ENCODE assay signal across 14 mouse cellular contexts in the genomic region with DNA sequence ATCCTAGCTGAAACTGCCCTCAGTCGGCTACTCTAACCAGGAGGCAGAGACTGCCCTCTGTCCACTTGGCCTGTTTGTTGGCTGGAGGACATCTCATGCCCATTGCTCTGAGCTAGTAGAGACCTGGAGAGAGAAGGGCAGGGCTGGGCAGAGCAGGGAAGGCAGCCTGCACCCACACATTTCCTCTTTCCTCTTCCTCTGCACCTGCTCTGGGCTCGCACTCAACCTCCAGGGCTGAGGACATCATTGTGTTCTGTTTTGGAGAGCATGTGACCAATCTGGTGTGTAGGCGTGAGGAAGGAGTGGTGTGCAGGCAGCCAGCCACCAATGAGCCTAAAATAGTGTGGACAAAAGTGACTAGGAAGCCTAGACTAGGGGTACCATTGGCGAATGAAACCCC. TPM values are rescaled to one million over a fixed set of nuclear protein-coding genes. Genes with fewer than 3 reads are reported as not detected.
A peak's percentile ranks its signal among the peaks of the same experiment; 100 is the strongest.
DNase-seq lines count a peak whose midpoint lies in the region; ATAC-seq lines count a peak whose summit lies in the region.
"Had no signal": no experiment of that assay in that cellular context is flagged by ENCODE, and none has a peak within 500 bp of the region (broad histone marks: within the 10 kb centered on the region; RNA-seq: fewer than 3 reads in every experiment).

No protein-coding gene starts in this region.

- intact Hi-C loops in heart, postnatal 36 days (cut with DNase I) = no loop called here

- ATAC-seq in forebrain, embryonic 13.5 days = no peak
- no peak for ATAC-seq in forebrain, embryonic 16.5 days

- H3K9me3 ChIP-seq in megakaryocyte, embryonic 14.5 days = 0 out of 2 replicates have a peak, but pooled peaks cover 5% of the 10 kb centered on the region
- H3K9me3 ChIP-seq in midbrain, embryonic 10.5 days (replicated peaks) = no peaks in the 10 kb centered on the region
- H3K9me3 ChIP-seq in forebrain, embryonic 13.5 days (replicated peaks) = no peaks in the 10 kb centered on the region
- no peaks in the 10 kb centered on the region for H3K9me3 ChIP-seq in forebrain, embryonic 16.5 days (ENCODE audit: control insufficient read depth, low read length)
- H3K9me3 ChIP-seq: forebrain, embryonic 10.5 days; limb, embryonic 12.5 days; neural tube, embryonic 12.5 days had no signal

- H3K4me3 ChIP-seq in megakaryocyte, embryonic 14.5 days (replicated peaks) = peak overlapping the region; percentile 33
- H3K4me3 ChIP-seq in midbrain, embryonic 10.5 days = no peak overlapping the region
- H3K4me3 ChIP-seq in forebrain, embryonic 13.5 days = no peak overlapping the region
- H3K4me3 ChIP-seq in forebrain, embryonic 16.5 days (replicated peaks; ENCODE audit: low read length) = no peak overlapping the region
- H3K4me3 ChIP-seq: forebrain, embryonic 10.5 days; heart, adult 2 months; limb, embryonic 12.5 days; neural tube, embryonic 12.5 days had no signal

- H3K9ac ChIP-seq in forebrain, embryonic 13.5 days = no peak overlapping the region
- no peak overlapping the region for H3K9ac ChIP-seq in forebrain, embryonic 16.5 days (replicated peaks; ENCODE audit: low read depth, low read length)
- H3K9ac ChIP-seq: limb, embryonic 12.5 days; neural tube, embryonic 12.5 days had no signal

- H3K36me3 ChIP-seq in megakaryocyte, embryonic 14.5 days (replicated peaks; ENCODE audit: low read length) = no peaks in the 10 kb centered on the region
- H3K36me3 ChIP-seq in midbrain, embryonic 10.5 days = no peaks in the 10 kb centered on the region
- H3K36me3 ChIP-seq in forebrain, embryonic 13.5 days (ENCODE audit: poor library complexity, severe bottlenecking) = no peaks in the 10 kb centered on the region
- H3K36me3 ChIP-seq in forebrain, embryonic 16.5 days (ENCODE audit: control insufficient read depth, insufficient read depth) = no peaks in the 10 kb centered on the region
- H3K36me3 ChIP-seq: forebrain, embryonic 10.5 days; limb, embryonic 12.5 days; neural tube, embryonic 12.5 days had no signal

- WGBS in midbrain, embryonic 10.5 days = 89% methylated on average over 4 of the region's 4 CpGs
- WGBS in forebrain, embryonic 13.5 days = 89% methylated on average over 4 of the region's 4 CpGs
- 87% methylated on average over 4 of the region's 4 CpGs for WGBS in forebrain, embryonic 16.5 days

- H3K27me3 ChIP-seq in megakaryocyte, embryonic 14.5 days (replicated peaks) = peaks cover 6% of the 10 kb centered on the region
- H3K27me3 ChIP-seq in midbrain, embryonic 10.5 days (ENCODE audit: low read depth, poor library complexity, severe bottlenecking) = no peaks in the 10 kb centered on the region
- H3K27me3 ChIP-seq in forebrain, embryonic 13.5 days = no peaks in the 10 kb centered on the region
- H3K27me3 ChIP-seq in forebrain, embryonic 16.5 days (replicated peaks; ENCODE audit: control insufficient read depth, insufficient read depth, low read length) = no peaks in the 10 kb centered on the region
- H3K27me3 ChIP-seq: limb, embryonic 12.5 days; neural tube, embryonic 12.5 days had no signal

- peak; percentile 91 for DNase-seq in heart, adult 11 months
- DNase-seq in heart, postnatal 36 days = no peak
- peak; percentile 37 for DNase-seq in T-cell, adult 2 months (ENCODE audit: low spot score)
- peak; percentile 36 for DNase-seq in thymus, postnatal 0 days (ENCODE audit: low spot score)
- no peak for DNase-seq in midbrain, embryonic 10.5 days (ENCODE audit: low spot score)

- H3K4me2 ChIP-seq in forebrain, embryonic 13.5 days = no peak overlapping the region
- H3K4me2 ChIP-seq in forebrain, embryonic 16.5 days (ENCODE audit: low read length) = no peak overlapping the region
- H3K4me2 ChIP-seq: limb, embryonic 12.5 days; neural tube, embryonic 12.5 days had no signal

- peaks cover 5% of the 10 kb centered on the region for H3K4me1 ChIP-seq in megakaryocyte, embryonic 14.5 days
- H3K4me1 ChIP-seq in midbrain, embryonic 10.5 days = no peaks in the 10 kb centered on the region
- H3K4me1 ChIP-seq in forebrain, embryonic 13.5 days = no peaks in the 10 kb centered on the region
- H3K4me1 ChIP-seq in forebrain, embryonic 16.5 days (replicated peaks; ENCODE audit: control insufficient read depth, insufficient read depth, low read length) = no peaks in the 10 kb centered on the region
- H3K4me1 ChIP-seq: forebrain, embryonic 10.5 days; limb, embryonic 12.5 days; neural tube, embryonic 12.5 days had no signal

- no peak overlapping the region for H3K27ac ChIP-seq in midbrain, embryonic 10.5 days (replicated peaks)
- H3K27ac ChIP-seq in forebrain, embryonic 13.5 days = no peak overlapping the region
- H3K27ac ChIP-seq in forebrain, embryonic 16.5 days (ENCODE audit: low read length) = no peak overlapping the region
- H3K27ac ChIP-seq: forebrain, embryonic 10.5 days; heart, adult 2 months; limb, embryonic 12.5 days; neural tube, embryonic 12.5 days had no signal

RNA-seq across cellular contexts. Expression of a gene that starts 1.2 kb away (rescaled TPM):
- total RNA-seq in heart, postnatal 36 days (2021) = 1 to 10 TPM in 1 of 2 experiments, under 1 TPM in 1; 0.72 to 1.3 TPM
- polyA plus RNA-seq in megakaryocyte, embryonic 14.5 days (2012; ENCODE audit: insufficient read depth, low replicate concordance) = not detected in 2 replicates
- polyA plus RNA-seq in thymus, postnatal 0 days (2015; fragmentation: Nextera tagmentation; extraction: Ambion mirVana) = not detected in 2 replicates
- polyA plus RNA-seq in midbrain, embryonic 10.5 days (2016; fragmentation: Nextera tagmentation; extraction: Ambion mirVana) = not detected in 2 replicates
- not detected in 2 replicates for polyA plus RNA-seq in forebrain, embryonic 13.5 days (2015; fragmentation: Nextera tagmentation; extraction: Ambion mirVana)
- not detected in 2 replicates for polyA plus RNA-seq in forebrain, embryonic 16.5 days (2015; fragmentation: Nextera tagmentation; extraction: Ambion mirVana)
- total RNA-seq: layer of hippocampus, adult 8-10 months had no signal
- polyA plus RNA-seq: forebrain, embryonic 10.5 days; limb, embryonic 12.5 days; neural tube, embryonic 12.5 days had no signal

RNA-seq across cellular contexts. Expression of a gene that starts 23.0 kb away (rescaled TPM):
- total RNA-seq in heart, postnatal 36 days (2021) = not detected
- not detected in 2 replicates for polyA plus RNA-seq in megakaryocyte, embryonic 14.5 days (2012; ENCODE audit: insufficient read depth, low replicate concordance)
- 0.33 and 0.55 TPM in 2 replicates for polyA plus RNA-seq in thymus, postnatal 0 days (2015; fragmentation: Nextera tagmentation; extraction: Ambion mirVana)
- not detected in 2 replicates for polyA plus RNA-seq in midbrain, embryonic 10.5 days (2016; fragmentation: Nextera tagmentation; extraction: Ambion mirVana)
- not detected in 2 replicates for polyA plus RNA-seq in forebrain, embryonic 13.5 days (2015; fragmentation: Nextera tagmentation; extraction: Ambion mirVana)
- polyA plus RNA-seq in forebrain, embryonic 16.5 days (2015; fragmentation: Nextera tagmentation; extraction: Ambion mirVana) = not detected in 2 replicates
- total RNA-seq: heart, adult 2 months; layer of hippocampus, adult 8-10 months had no signal
- polyA plus RNA-seq: forebrain, embryonic 10.5 days; heart, adult 2 months; limb, embryonic 12.5 days; neural tube, embryonic 12.5 days; small intestine, adult 2 months had no signal

RNA-seq across cellular contexts. Expression of a gene that starts 37.8 kb away (rescaled TPM):
- not detected for total RNA-seq in heart, postnatal 36 days (2021)
- not detected in 2 replicates for polyA plus RNA-seq in megakaryocyte, embryonic 14.5 days (2012; ENCODE audit: insufficient read depth, low replicate concordance)
- 0.18 and 0.31 TPM in 2 replicates for polyA plus RNA-seq in thymus, postnatal 0 days (2015; fragmentation: Nextera tagmentation; extraction: Ambion mirVana)
- polyA plus RNA-seq in midbrain, embryonic 10.5 days (2016; fragmentation: Nextera tagmentation; extraction: Ambion mirVana) = not detected in 2 replicates
- not detected in 2 replicates for polyA plus RNA-seq in forebrain, embryonic 13.5 days (2015; fragmentation: Nextera tagmentation; extraction: Ambion mirVana)
- not detected in 2 replicates for polyA plus RNA-seq in forebrain, embryonic 16.5 days (2015; fragmentation: Nextera tagmentation; extraction: Ambion mirVana)
- total RNA-seq: heart, adult 2 months; layer of hippocampus, adult 8-10 months had no signal
- polyA plus RNA-seq: forebrain, embryonic 10.5 days; limb, embryonic 12.5 days; neural tube, embryonic 12.5 days had no signal

RNA-seq across cellular contexts. Expression of a gene that starts 47.0 kb away (rescaled TPM):
- total RNA-seq in heart, postnatal 36 days (2021) = not detected
- polyA plus RNA-seq in megakaryocyte, embryonic 14.5 days (2012; ENCODE audit: insufficient read depth, low replicate concordance) = not detected in 2 replicates
- polyA plus RNA-seq in thymus, postnatal 0 days (2015; fragmentation: Nextera tagmentation; extraction: Ambion mirVana) = not detected in 2 replicates
- polyA plus RNA-seq in midbrain, embryonic 10.5 days (2016; fragmentation: Nextera tagmentation; extraction: Ambion mirVana) = not detected in 2 replicates
- not detected in 2 replicates for polyA plus RNA-seq in forebrain, embryonic 13.5 days (2015; fragmentation: Nextera tagmentation; extraction: Ambion mirVana)
- polyA plus RNA-seq in forebrain, embryonic 16.5 days (2015; fragmentation: Nextera tagmentation; extraction: Ambion mirVana) = not detected in 2 replicates
- total RNA-seq: heart, adult 2 months; layer of hippocampus, adult 8-10 months had no signal
- polyA plus RNA-seq: forebrain, embryonic 10.5 days; heart, adult 2 months; limb, embryonic 12.5 days; neural tube, embryonic 12.5 days; small intestine, adult 2 months had no signal

Comparison
In these comparisons a context has a peak if more than half of its experiments do, and no peak if none do; other contexts are left out.
1. DNase-seq: peak in heart, adult 11 months (single experiment), T-cell, adult 2 months (single experiment) and thymus, postnatal 0 days (single experiment); none in heart, postnatal 36 days (0 of 2) and midbrain, embryonic 10.5 days (single experiment).